Mouse (Mus musculus) limb, embryonic 14.5 days (tissue): ENCODE measurements around the gene Nrip3. TPM values are rescaled to one million over a fixed set of nuclear protein-coding genes. Genes with fewer than 3 reads are reported as not detected.

Experiments used
- ATAC-seq: fragments of 200-750 bp; cut with Nextera tagmentation; 2 replicates; pipeline ENCODE4 v1.8.0; 2017; ENCODE audit warnings: low read depth, moderate number of reproducible peaks, moderate TSS enrichment; ENCODE audit not compliant: low FRiP score
- DNase-seq: peaks from one replicate; pipeline ENCODE4 v3.0.0-alpha.2; 2015; ENCODE audit warnings: low spot score
- H3K27ac ChIP-seq: fragments of 300-500 bp; sonication (generic); replicated peaks from 2 replicates; pipeline ENCODE4 v1.5.1; 2014; ENCODE audit warnings: low read depth, mild to moderate bottlenecking, low read length, moderate library complexity, mixed read lengths
- H3K27me3 ChIP-seq: fragments of 300-500 bp; sonication (generic); 2 replicates; pipeline ENCODE4 v1.6.1; 2014; ENCODE audit warnings: low read length, mixed read lengths; ENCODE audit not compliant: control insufficient read depth, insufficient read depth
- H3K36me3 ChIP-seq: fragments of 300-500 bp; sonication (generic); 2 replicates; pipeline ENCODE4 v1.6.1; 2014; ENCODE audit warnings: mild to moderate bottlenecking, low read length, moderate library complexity, mixed read lengths; ENCODE audit not compliant: control insufficient read depth, insufficient read depth
- H3K4me1 ChIP-seq: fragments of 300-500 bp; sonication (generic); 2 replicates; pipeline ENCODE4 v1.6.1; 2014; ENCODE audit warnings: antibody characterized with exemption, low read length, mixed read lengths; ENCODE audit not compliant: control insufficient read depth, insufficient read depth
- H3K4me2 ChIP-seq: fragments of 300-500 bp; sonication (generic); replicated peaks from 2 replicates; pipeline ENCODE4 v1.6.1; 2014; ENCODE audit warnings: low read depth, mild to moderate bottlenecking, low read length, moderate library complexity; ENCODE audit not compliant: severe bottlenecking
- H3K4me3 ChIP-seq: fragments of 300-500 bp; sonication (generic); replicated peaks from 2 replicates; pipeline ENCODE4 v1.5.1; 2014; ENCODE audit warnings: low read length
- H3K9ac ChIP-seq: fragments of 300-500 bp; sonication (generic); 2 replicates; pipeline ENCODE4 v1.6.1; 2014; ENCODE audit warnings: mild to moderate bottlenecking, low read depth, low read length, moderate library complexity; ENCODE audit not compliant: severe bottlenecking
- H3K9me3 ChIP-seq: fragments of 300-500 bp; sonication (generic); 2 replicates; pipeline ENCODE4 v1.6.1; 2016; ENCODE audit warnings: low read length; ENCODE audit not compliant: control insufficient read depth
- POLR2A ChIP-seq: fragments of 200-500 bp; IDR thresholded peaks from 2 replicates; pipeline ENCODE4 v1.8.0; 2012; ENCODE audit warnings: inconsistent platforms, mild to moderate bottlenecking, moderate library complexity, borderline replicate concordance; ENCODE audit not compliant: insufficient read depth, insufficient read length; ENCODE audit errors: extremely low read depth
- WGBS: fragments of 180-500 bp; shearing (Covaris S2); extraction: QIAGEN DNeasy Blood & Tissue Kit; methylation state at CpG from one replicate; pipeline ENCODE4 v1.1.7; 2014; 5-methylcytosine and 5-hydroxymethylcytosine counted together
- polyA plus RNA-seq, 2 experiments: library from polyadenylated mRNA; depleted of rRNA in 1 of 2; stranded (reverse) in 1 of 2; unstranded in 1 of 2; fragments of >200 nt; fragmentation: Nextera tagmentation in 1 of 2; extraction: Ambion mirVana in 1 of 2; gene quantifications; 2 replicates each; pipeline versions ENCODE4 v1.2.1 to v1.2.3; 2012 to 2014

Nrip3 gene
- polyA plus RNA-seq, 2 experiments = 0.62 to 1.5 TPM

DNA sequence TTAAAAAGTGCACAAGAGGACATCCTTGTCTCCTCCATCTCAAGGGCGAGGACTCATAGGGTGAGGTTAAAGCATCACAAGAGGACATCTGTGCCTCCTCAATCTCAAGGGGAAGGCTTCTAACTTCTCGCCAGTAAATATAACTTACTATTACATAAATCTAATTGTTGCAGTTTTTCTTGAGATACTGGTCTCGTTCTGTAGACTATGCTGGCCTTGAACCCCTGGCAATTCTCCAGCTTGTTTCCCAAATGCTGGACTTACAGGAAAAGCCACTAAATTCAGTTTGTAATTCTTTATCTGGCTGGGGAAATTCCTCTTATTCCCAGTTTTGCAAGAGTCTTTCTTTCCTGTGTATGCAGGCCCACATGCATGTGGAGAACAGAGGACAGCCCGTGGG, 47.0 kb downstream of the Nrip3 start:
- no peaks in the 10 kb centered on the region for H3K9me3 ChIP-seq
- ATAC-seq (no peak), DNase-seq (no peak)
- no peak overlapping the region for H3K9ac ChIP-seq
- no peak for TF ChIP-seq POLR2A
- H3K4me2 ChIP-seq = no peak overlapping the region
- H3K27me3 ChIP-seq = no peaks in the 10 kb centered on the region
- H3K27ac ChIP-seq = no peak overlapping the region
- H3K4me3 ChIP-seq = no peak overlapping the region
- H3K4me1 ChIP-seq = no peaks in the 10 kb centered on the region
- WGBS = 86% methylated on average over 4 of the region's 4 CpGs
- peaks cover 15% of the 10 kb centered on the region for H3K36me3 ChIP-seq

DNA sequence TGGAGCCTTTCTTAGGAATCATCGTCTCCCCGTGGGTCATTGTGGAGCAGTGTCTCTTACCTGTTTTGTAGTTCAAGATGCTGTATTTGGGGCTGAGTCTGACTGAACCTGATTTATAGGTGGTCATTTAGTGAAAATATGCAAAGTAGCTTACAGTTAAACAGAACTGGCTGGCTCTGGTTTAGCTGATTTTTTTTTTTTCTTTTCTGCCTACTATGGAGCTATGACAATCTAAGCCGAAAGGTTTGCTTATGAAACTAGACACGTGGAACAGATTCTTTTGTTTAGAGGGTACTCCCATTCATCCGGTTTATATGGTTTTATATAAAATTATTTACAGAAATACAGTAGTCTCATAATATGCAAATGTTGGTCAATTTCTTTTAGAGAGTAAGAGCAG, 50.2 kb downstream of the Nrip3 start, which contains the start of gene Ascl3:
Ascl3 (minus strand) TSS at position 101 of the 400 bp plus-strand sequence.
- WGBS = 87% methylated on average over 5 of the region's 5 CpGs
- no peak for ATAC-seq
- no peak within 1 kb of the TSS for H3K4me2 ChIP-seq
- no peak within 1 kb of the TSS for H3K27ac ChIP-seq
- no peak within 1 kb of the TSS for H3K9ac ChIP-seq
- no peaks in the 10 kb centered on the region for H3K9me3 ChIP-seq
- H3K4me1 ChIP-seq = no peaks in the 10 kb centered on the region
- no peak within 1 kb of the TSS for H3K4me3 ChIP-seq
- TF ChIP-seq POLR2A = no peak
- DNase-seq = no peak
- H3K36me3 ChIP-seq = peaks cover 11% of the 10 kb centered on the region
- H3K27me3 ChIP-seq = no peaks in the 10 kb centered on the region

DNA sequence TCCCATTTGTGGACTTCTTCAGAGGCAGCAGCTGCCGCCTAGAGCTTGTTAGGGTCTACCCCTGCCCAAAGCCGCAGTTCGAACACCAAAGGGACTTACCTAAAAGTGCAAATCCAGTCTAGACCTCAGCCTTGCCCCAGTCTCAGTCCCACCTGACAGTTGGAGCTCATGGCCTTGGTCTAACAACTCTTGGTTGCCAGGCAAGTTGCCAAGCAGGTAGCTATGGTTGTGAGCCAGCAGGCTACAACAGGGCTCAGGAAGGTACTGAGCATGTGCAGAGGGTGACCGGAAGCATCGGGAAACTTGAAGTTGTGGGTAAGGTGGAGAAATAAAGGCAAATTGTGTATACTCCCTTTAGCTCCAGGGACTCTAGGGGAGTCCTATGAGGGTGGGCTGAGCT, 58.1 kb downstream of the Nrip3 start, which contains the start of gene BC051019:
BC051019 (minus strand) TSS at position 154 of the 400 bp plus-strand sequence.
- 90% methylated on average over 5 of the region's 5 CpGs for whole genome bisulfite sequencing
- no peaks in the 10 kb centered on the region for H3K36me3 ChIP-seq
- ATAC-seq (no peak), DNase-seq (no peak)
- H3K4me1 ChIP-seq = no peaks in the 10 kb centered on the region
- no peak within 1 kb of the TSS for H3K9ac ChIP-seq
- H3K4me2 ChIP-seq = no peak within 1 kb of the TSS
- no peaks in the 10 kb centered on the region for H3K27me3 ChIP-seq
- no peak within 1 kb of the TSS for H3K27ac ChIP-seq
- no peak for TF ChIP-seq POLR2A
- H3K9me3 ChIP-seq = no peaks in the 10 kb centered on the region
- no peak within 1 kb of the TSS for H3K4me3 ChIP-seq

DNA sequence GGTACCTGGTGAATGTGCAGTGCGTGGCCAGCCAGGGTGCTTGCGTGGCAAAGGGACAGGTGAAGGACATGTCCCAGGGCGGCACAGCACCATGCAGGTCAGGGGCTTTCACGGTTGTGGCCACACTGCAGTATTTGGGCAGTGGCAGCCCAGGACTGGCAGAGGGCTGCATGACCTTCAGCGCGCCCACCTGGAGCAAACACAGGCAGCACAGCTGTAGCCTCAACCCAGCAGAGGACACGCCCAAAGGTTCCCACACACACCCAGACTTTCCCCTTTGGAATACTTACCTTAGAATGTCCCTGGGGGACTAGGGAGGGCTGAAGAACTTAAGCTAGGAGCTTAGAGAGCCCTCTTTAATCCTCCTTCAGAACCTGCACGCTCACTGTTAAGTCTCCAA, 58.7 kb downstream of the Nrip3 start:
- no peak overlapping the region for H3K27ac ChIP-seq
- no peak for ATAC-seq
- 87% methylated on average over 8 of the region's 8 CpGs for WGBS
- no peak for DNase-seq
- no peak overlapping the region for H3K9ac ChIP-seq
- no peaks in the 10 kb centered on the region for H3K27me3 ChIP-seq
- H3K4me1 ChIP-seq = no peaks in the 10 kb centered on the region
- TF ChIP-seq POLR2A = no peak
- no peaks in the 10 kb centered on the region for H3K36me3 ChIP-seq
- no peak overlapping the region for H3K4me2 ChIP-seq
- H3K4me3 ChIP-seq = no peak overlapping the region
- H3K9me3 ChIP-seq = no peaks in the 10 kb centered on the region

DNA sequence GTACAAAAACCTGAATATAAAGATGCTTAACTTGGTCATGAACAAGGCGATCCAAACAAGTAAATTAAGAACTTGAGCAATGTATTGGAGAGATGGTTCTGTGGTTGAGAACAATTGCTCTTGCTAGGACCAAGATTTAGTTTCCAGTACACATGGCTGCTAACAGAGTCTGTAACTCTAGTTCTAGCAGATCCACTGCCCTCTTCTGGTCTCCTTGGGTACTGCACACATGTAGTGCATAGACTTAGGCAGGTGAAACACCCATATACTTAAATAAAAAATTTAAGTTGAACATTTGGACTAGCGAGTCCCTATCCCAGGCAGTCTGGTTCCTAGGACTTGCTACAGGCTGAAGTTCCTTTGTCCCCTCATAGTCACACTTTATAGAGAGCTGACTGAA, 59.2 kb downstream of the Nrip3 start:
- ATAC-seq = no peak

DNA sequence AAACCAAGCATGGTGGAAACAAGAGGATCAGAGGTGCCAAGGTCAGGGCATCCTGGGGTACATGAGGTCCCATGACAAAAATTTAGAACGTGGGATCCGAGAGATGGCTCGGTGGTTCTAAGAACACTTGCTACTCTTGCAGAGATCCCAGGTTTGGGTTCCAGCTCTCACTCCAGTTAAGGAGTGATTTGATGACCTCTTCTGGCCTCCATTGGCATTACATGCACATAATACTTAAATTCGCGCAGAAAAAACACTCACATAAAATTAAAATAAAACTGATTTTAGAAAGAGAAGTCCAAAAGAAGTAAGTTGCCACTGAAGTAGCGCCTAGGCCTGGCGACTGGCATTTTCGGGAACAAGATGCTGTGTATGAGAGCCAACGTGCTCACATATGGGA, 62.5 kb downstream of the Nrip3 start:
- TF ChIP-seq POLR2A = no peak
- no peak overlapping the region for H3K4me2 ChIP-seq
- no peaks in the 10 kb centered on the region for H3K4me1 ChIP-seq
- H3K9ac ChIP-seq = no peak overlapping the region
- DNase-seq (peak; percentile 66), ATAC-seq (no peak; the same call in 1 of the 2 replicates)
- no peak overlapping the region for H3K27ac ChIP-seq
- no peaks in the 10 kb centered on the region for H3K36me3 ChIP-seq
- no peaks in the 10 kb centered on the region for H3K9me3 ChIP-seq
- no peaks in the 10 kb centered on the region for H3K27me3 ChIP-seq
- 63% methylated on average over 9 of the region's 9 CpGs for WGBS
- no peak overlapping the region for H3K4me3 ChIP-seq

More for the DNA sequence above, 59.2 kb downstream of the Nrip3 start:
- Histone ChIP-seq H3K36me3 (no peaks in the 10 kb centered on the region), H3K27ac (no peak overlapping the region), H3K27me3 (no peaks in the 10 kb centered on the region), H3K4me1 (no peaks in the 10 kb centered on the region), H3K4me2 (no peak overlapping the region), H3K9me3 (no peaks in the 10 kb centered on the region), H3K9ac (no peak overlapping the region), H3K4me3 (no peak overlapping the region)
- TF ChIP-seq POLR2A = no peak
- 95% methylated on average over 2 of the region's 2 CpGs for WGBS
- DNase-seq = no peak
